Mouse (Mus musculus) kidney, adult 2 months (tissue): Measurements from ENCODE around the gene Trp53i11.

Source experiments
- CTCF ChIP-seq: fragments of 200-500 bp; conservative IDR thresholded peaks from 2 replicates; pipeline ENCODE4 v1.5.1; 2011; ENCODE audit warnings: low read depth, mild to moderate bottlenecking, control low read depth, low read length, moderate library complexity, mixed read lengths; ENCODE audit not compliant: insufficient read depth, insufficient read length
- POLR2A ChIP-seq: fragments of 200-500 bp; IDR thresholded peaks from one replicate; pipeline ENCODE4 v1.6.1; 2011; ENCODE audit warnings: low read depth, low read length, control low read depth

GRCm38 (mm10) chr2:93215790-93216189, 28.4 kb downstream of the Trp53i11 start:
- TF ChIP-seq CTCF (no peak), POLR2A (no peak)
